Mouse (Mus musculus): ENCODE results near the gene Calm5. TPM values are rescaled to one million over a fixed set of nuclear protein-coding genes. Genes with fewer than 3 reads are reported as not detected.

The Calm5 gene
- polyA plus RNA-seq (2015; fragmentation: Nextera tagmentation; extraction: Ambion mirVana) = 0.43 TPM in 1 of 2 replicates, not detected in the other

GRCm38 (mm10) chr13:3853648-3854333 is at the start of gene Calm5:
Gene Calm5 (plus strand): TSS chr13:3854173.

DNA sequence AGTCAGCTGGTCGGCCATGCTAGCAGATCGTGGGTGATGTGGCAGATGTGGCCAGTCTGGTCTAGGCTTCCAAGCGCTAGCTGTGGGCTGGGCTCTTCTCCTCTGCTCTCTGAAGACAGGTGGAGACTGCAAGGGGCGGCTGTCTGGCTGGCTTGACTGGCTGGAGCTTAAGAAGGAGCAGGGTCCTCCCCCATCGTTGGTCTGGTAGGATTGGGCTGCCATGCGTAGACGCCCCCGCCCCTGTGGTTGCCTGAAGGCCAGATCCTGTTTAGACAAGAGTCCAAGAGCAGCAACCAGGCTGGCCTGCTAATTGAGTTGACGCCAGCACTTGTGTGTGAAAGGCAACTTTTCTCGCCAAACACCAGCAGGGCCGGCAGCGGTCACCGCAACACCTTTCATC is 49.8 kb upstream of the Calm5 start, which contains the start of gene Calml3:
Gene Calml3 (minus strand): TSS at position 131 of the 400 bp plus-strand sequence.

GRCm38 (mm10) chr13:3837312-3837807 is 16.6 kb upstream of the Calm5 start, which contains the start of gene Calm4:
Gene Calm4 (plus strand): TSS chr13:3837757.

Other genes starting within 250 kb of the Calm5 start
- gene Fam208b, start 243.1 kb upstream of the Calm5 start, polyA plus RNA-seq (2015; fragmentation: Nextera tagmentation; extraction: Ambion mirVana) = 7.6 and 12.3 TPM in 2 replicates
- 17.3 and 17.5 TPM in 2 replicates for gene Asb13, start 220.1 kb upstream of the Calm5 start, polyA plus RNA-seq (2015; fragmentation: Nextera tagmentation; extraction: Ambion mirVana)
- not detected in 2 replicates for gene Calml3, start 49.9 kb upstream of the Calm5 start, polyA plus RNA-seq (2015; fragmentation: Nextera tagmentation; extraction: Ambion mirVana)
- gene Calm4, start 16.4 kb upstream of the Calm5 start, polyA plus RNA-seq (2015; fragmentation: Nextera tagmentation; extraction: Ambion mirVana) = 0.25 and 0.28 TPM in 2 replicates
- 11.9 and 12.0 TPM in 2 replicates for gene Net1, start 64.0 kb downstream of the Calm5 start, polyA plus RNA-seq (2015; fragmentation: Nextera tagmentation; extraction: Ambion mirVana)
- not detected in 2 replicates for gene Tubal3, start 64.1 kb downstream of the Calm5 start, polyA plus RNA-seq (2015; fragmentation: Nextera tagmentation; extraction: Ambion mirVana)
- 0.13 TPM in 1 of 2 replicates, not detected in the other for gene Ucn3, start 91.2 kb downstream of the Calm5 start, polyA plus RNA-seq (2015; fragmentation: Nextera tagmentation; extraction: Ambion mirVana)
- gene Akr1c14, start 194.8 kb downstream of the Calm5 start, polyA plus RNA-seq (2015; fragmentation: Nextera tagmentation; extraction: Ambion mirVana) = 0.90 and 1.5 TPM in 2 replicates

All from neural tube, postnatal 0 days (tissue).